Mouse (Mus musculus): Measurements from ENCODE around the gene Nln.
A peak's percentile ranks its signal among the peaks of the same experiment; 100 is the strongest.

Gene Nln

DNA sequence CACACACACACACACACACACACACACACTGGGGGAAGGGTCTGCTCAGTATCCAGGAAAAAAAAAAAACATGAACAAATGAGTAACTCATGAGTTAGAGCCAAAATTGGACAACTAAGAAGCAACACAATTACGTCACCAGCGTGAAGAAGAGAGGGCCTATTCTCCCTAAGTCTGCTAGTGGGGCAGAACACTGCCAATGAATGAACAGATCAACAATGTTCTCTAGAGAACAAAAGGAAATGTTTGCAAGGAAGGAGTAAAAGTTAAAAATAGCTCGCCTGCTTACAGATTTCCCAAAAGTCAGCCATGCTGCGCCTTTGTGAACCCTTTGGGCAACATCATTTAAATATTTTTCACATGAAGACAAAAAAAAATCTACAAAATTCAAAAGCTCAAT, 69.6 kb downstream of the Nln start:
- peak; percentile 16 for DNase-seq

DNA sequence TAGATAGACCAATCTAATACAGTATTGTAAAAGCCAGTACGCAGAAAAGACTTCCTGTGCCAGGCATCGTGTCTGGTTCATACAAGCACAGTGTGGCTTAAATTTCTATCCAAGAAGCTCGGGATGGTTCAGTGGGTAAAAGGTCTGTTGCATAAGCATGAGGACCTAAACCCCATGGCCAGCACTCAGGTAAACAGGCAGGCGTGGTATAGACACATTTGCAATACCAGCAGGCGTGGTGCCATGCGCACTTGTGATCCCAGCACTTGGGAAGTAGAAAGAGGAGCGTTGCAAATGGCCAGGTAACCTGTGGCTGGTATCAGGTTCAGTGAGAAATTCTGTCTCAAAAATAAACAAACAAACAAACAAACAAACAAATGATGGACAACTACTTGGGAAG, 70.5 kb downstream of the Nln start:
- no peak for DNase-seq

DNA sequence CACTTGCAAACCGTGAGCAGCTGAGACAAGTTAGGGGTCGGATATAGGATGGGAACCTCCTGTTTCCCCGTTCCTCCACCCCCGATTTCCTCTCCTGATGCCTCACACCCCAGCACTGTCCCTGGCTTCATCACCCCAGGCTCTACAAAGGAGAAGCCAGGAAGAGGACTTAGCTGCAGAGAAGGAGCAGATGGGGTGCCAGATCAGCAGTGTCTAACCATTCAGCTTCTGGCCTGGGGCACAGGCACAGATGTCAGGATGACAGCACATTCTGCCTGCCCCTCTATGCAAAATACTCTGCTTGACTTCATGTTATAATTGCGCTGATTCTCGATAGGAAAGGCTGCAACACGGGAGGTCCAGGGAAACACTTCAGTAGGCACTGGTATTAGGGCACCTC, 71.1 kb downstream of the Nln start:
- peak; percentile 36 for DNase-seq

DNA sequence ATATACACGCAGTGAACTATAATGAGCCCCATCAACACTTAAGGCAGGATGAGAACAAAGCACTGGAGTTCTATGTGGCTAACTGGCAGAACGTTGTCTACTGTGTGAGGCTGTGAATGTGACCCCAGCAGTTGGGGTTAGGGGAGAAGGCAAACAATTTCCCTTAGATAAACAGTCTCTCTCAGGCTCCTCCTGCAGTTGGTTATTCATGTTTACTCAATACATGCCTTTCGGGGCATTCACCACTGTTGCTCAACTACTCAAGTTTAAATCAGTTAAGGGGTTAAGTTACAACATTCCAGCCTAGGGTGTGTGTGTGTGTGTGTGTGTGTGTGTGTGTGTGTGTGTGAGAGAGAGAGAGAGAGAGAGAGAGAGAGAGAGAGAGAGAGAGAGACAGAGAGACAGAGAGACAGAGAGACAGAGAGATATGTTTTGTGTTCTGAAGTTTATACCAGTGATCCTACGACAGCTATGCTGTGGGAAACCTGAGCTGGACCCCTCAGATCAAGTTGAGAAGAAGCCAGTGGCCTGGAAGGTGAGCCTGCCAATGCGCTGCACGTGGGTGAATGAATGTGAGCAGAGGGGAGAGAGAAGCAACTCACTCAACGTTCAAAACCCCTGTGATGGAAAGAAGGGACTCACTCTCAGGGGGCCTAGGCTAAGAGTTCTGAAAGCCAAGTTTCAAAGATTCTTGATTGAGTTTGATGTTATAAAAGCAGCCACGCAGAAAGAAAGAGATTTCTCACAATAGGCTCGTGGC, 71.7 kb downstream of the Nln start:
- no peak for DNase-seq

DNA sequence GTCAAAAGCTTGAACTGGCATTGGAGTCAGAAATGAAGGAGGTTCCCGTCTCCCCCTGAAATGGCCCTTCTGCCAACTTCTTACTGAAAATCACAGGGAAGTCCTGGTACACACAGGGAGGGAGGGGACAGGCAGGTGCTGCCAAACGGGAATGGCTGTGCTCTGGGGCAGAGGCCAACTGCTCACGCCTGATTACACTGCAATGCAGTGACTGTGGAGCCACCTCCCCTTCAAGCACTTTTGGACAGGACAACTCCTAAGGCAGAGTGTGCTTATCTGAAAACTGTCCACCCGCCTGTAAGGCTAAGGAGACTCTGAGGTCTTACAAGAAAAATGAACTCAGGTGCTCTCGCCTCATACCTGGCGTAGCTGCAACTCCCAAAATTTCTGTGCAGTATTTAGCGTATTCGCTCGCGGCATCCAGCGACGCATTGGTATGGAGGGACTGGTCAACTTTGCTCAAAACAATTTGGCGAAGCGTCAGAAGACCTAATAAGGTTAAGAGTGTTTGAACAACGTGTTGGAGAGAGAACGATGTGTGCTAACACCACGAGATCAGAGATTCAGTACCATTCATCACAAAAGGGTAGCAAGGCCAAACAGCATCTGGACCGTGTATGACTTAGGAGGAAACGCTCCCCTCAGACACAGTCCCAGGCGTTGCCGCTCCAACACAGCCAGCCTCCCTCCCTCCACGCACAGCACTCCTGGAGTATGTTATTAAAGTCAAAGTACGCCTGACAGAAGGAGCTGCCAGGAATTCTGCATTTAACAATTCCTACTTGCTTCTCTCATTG, 72.7 kb downstream of the Nln start:
- peak; percentile 42 for DNase-seq

DNA sequence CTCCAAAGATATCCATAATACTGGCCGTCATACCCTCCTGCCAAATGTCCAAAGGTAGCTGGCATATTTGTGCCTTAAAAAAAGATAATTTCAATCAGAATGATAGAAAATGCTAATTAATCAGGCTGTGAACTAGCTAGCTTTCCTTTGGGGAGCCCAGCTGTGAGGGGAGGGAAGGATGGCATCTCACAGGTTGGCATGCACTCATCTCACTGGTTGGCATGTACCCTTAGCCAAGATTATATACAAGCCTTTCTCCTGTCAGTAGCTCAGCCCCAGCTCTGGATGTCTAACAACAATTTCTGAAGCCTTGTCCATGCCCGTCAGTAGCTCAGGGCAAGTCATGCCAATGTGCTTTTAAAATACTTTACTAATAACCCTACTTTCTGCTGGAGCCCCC, 73.8 kb downstream of the Nln start:
- no peak for DNase-seq

DNA sequence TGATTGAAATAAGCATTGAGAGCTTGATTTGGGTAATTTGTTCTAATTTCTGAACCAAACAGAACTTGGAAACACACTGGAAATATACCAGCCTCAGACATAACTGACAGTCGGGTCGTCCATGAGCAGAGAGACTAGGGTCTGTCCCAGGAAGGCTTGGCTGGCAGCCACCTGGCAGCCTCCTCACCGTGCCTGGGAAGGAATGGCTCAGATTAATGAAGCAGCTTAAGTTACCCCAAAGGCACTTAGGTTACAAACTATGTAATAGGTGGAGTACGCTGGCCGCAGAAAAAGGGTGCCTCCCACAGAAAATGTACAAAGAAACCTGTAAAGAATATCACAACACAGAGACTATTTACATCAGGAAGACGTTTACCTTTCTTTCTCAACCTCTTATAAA, 74.6 kb downstream of the Nln start:
- DNase-seq: no peak

DNA sequence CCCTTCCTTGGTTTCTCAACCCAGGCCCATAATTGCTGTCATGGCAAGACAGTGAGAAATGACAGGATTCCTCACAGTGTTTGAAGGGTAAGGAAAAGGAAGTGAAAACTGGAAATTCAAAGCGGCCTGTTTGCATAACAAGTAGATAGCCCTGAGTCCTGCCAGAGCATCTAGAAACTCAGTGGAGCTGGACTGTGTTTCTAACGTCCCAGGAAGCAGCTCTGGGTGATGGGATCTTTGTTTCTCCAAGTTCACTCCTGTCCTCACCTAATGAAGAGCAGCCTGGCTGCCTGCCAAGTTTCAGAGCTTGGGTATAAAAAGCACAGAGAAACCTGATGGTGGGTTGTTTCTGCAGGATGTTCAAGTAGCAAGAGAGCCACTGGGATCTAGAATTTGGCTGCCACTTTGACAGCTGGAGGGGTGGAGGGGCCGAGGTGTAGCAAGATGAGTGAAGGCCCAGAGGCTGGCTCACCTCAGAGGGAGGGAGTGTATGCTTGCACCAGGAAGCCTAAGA, 76.7 kb downstream of the Nln start:
- no peak for DNase-seq

DNA sequence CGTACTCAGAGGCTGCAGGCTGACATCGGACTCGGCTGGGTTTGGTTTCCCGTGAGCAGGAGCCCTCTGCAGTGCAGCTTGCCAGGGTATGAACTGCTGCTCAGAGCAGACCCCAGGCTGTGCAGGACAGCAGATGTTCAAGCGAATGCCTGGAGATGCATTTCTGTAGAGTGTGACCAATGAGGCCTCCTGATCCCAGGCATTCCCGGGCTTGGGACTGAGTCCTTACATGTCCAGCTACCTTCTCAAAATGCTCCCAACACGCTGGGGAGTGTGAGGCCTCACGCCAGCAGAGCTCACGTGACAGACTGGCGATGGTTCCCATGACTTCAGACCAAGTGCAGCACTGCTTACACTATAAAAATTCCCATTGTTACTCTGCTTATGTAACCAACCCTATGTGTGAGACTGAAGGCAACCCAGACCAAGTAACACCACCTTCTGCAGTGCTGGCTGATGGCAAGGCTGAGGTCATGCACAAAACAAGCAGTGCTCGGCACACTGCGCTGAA, 77.5 kb downstream of the Nln start:
- DNase-seq: peak; percentile 22

DNA sequence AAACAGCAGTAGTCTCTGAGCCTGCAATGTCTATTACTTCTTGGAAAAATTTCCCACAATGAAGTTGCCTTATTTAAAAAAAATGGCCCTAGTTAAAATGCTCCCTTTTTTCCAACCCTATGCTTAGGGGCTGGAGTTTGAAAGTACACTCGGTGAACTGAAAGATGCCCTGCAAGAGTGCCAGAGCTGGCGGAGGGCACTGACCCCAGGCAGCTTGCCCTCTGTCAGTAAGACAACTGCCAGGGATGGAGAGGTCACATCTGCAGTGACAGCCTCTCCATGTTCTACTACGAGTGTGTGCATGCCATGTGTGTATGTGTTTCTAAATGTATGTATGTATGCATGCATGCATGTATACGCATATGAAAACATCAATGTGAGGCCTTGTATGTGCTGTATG, 78.5 kb downstream of the Nln start:
- no peak for DNase-seq

DNA sequence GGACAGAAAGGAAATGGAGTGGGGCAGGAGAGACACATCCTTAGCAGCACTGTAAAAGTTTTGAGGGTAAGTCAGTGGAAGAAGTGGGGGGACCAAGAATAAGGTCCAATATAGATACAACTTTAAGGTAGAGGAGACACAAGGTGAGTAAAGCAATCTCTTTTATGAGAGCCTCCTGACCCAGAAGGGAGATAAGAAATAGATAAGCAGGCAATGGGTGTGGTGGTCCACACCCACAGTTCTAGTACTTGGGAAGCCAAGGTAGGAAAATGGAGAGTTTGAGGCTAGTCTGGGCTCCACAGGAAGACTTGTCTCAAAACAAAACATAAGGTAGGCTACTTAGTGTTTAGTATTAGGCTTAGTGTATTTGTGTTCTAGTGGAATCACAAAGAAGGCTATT, 79.9 kb downstream of the Nln start:
- DNase-seq: no peak

DNA sequence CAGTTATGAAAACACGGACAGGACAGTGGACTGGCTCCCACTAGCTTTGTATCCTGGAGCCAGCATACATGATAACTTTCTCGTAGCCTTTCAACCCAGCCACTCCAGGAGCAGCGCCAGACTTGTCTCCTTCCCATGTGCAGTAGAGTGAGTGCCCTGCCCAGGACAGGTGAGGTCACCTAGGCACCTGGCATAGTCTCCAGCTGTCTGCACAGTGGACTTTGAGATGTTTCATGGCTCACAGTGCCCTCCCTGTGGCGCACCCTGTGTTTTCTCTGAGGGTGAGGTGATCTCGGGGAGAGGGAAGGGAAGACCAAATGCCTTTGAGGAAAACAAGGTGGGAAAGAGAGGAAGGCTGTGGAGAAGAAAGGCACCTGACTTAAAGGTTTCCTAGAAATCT, 80.3 kb downstream of the Nln start:
- no peak for DNase-seq

DNA sequence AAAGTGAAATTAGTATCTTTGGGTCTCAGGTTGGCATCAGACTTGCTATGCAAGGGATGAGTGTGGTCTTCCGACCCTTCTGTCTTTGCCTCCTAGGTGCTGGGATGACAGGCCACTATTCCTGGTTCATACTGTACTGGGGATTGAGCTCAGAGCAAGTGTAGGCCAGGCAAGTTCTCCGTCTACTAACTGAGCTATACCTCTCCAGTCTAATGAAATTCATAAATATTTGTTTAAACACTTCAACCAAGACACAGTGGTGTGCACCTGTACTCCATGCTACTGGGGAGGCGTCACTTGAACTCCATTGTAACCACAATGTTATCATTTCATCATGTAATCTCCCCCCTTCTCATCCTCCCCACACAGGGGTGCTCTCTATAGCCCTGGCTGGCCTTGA, 82.9 kb downstream of the Nln start:
- DNase-seq: no peak

DNA sequence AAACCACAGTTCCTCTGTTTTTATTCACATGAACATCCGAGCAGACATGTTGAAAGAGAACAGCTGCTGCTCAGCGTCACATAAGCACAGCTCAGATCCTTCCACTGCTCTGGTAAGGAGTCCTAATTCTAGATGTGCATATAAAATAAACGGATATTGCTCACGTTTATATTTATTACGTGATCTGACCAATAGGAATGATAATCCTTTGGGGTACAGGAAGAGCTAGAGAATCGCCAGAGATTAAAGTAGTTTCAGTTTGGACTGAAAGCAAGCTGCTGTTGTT, 83.8 kb downstream of the Nln start:
- DNase-seq: no peak

DNA sequence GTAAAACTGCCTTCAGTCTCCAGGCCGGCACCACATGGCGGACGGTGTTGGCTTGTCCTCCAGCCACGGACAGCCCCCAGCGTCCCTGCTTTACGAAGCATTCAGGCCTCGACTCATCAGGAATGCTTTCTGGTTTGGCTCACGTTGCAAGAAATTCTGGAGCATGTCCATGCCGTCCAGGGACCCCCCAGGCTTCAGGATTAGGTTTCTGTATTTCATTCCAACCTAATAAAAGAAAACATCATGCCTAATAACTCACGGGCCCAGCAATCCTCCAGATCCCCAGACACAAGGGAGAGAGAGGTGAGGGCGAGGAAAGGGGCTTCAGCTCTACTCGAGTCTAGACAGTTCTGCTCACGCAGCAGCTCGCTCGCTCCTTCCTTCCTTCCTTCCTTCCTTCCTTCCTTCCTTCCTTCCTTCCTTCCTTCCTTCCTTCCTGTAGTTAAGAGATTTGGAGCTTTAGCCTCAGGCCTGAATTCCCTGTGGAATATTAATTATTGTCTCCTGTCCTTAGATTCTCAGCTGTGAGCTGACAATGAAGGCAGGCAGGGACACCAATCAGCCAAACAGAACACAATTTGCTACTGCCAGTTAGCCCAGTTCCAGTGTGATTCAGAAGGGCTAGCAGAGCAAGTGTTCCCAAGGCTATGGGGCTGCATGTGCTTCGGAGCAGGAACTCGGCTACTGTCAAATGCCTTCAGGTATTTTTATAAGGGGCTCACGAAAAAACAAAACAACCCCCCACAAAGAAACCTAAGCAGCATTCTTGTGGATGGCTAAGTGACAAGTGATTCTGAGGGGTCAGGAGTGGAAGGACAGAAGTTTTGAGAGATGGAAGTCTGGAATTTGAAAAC, 84.3 kb downstream of the Nln start:
- DNase-seq: no peak

DNA sequence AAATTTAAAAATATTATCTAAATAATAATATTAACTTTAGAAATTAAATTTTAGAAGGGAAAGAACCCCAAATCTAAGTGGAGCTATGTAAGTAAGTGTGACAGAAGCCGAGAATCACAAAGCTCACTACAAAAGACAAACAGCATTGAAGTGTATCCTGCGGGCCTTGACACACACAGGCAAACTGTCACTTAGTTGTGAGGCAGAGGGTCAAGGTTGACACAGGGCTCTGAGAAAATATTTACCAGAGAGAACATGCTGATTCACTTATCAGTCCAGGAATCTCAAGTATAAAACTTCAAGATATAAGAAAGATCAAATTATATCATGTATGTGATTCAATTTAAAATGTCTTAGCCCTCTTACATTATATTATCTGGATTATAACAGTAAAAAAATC, 85.1 kb downstream of the Nln start:
- no peak for DNase-seq

DNA sequence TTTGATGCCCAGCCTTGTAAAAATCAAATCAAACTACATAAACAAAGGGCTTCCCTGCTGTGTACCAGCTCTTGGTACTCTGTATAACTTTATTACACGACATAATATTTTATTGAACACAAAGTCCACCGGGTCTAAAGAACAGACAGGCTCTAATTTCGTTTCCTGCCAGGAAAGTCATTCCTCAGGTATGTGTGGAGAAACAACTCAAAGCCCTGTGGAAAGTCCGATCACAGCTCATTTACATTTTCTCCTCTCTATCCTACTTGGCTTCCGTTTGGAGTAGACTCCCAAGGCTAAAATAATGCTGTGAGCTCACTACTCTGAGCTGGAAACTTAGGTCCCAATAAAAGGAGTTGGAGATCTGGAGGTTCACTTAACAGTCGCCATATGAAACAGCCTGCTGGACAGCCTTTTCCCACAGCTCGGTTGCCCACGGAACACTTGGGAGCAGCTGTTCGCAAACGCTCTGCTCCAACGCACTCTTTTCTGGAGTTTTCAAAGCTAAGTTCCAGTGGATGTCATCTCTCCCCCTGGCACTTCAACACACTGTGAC, 86.0 kb downstream of the Nln start:
- DNase-seq: no peak

DNA sequence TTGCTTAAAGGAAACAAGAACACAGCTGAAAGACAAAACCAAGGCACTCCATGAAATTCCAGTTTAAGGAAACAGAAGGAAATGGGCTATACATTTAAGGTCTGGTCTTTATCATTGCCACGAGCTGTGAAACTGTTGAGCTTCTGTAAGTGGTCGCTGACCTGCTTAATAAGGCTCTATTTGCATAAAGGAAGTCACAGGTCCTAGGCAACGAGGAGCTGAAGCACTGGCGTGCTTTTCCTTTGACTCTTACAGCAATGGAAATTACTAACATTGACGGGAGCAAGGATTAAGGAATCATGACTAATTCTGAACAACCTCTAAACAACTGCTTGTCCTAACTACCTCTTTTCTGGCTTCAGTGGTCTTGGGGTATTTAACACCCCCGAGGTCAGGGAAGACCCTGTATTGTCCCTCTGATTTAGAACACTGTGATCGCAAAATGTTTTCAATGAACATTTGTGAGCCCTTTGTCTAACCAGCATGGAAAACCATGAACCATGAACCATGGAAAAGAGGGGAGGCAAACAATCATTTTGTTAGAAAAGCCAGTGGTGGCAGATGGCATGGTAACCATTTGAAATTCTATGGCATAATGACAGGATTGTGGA, 90.8 kb downstream of the Nln start:
- DNase-seq: no peak

DNA sequence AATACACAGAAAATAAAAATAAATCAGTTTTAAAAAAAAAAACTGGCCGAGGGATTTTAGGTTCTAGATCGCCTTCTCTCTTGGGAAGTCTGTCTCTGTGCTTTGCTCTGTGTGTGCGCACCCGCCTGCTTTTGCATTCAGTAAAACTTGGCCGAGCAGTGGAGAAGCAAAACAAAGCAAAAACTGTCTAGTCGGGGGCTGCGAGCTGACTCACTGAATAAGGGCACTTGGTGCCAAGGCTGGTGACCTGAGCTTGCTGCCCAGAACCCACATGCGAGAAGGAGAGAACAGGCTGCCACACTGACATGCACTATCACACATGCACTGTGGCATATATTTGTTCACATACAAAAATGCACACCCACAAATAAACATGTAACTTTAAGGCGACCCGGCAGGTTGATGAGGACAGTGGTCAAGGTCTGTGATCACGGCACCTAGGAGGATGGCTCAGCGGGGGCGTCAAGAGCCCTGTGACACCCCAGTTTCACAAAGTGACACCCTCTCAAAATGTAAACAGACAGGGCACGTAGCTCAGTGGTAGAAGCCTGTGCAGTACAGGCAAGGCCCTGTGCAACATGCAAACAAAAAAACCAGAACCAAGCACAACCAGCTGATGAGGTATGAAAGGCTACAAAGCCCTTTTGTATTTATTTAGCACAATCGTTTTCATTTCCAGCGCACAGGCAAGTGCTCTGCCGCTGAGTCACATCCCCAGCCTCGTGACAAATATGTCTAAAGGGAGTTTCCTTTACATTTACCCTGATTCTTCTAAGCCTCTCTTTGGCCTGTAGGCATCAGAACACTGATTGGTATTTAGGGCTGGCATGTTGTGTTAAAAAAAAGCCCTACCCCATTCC, 93.9 kb downstream of the Nln start:
- DNase-seq: no peak

DNA sequence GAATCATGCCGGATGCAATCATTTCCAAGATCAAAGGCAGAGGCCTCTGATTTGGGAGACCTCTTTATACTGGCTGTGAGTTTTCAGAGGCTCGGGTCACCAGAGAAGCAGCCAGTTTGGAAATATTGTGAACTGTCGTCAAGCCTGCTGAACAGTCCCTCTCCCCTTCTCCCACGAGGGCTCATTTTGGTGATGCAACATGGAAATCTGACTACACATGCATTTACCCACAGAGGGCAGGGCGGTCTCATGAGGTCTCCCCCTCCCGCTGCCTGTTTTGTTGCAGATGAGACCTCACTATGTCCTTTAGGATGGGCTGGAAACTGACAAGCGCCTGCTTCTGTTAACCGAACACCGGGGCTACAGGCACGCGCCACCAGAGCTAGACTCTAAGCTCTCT, 95.4 kb downstream of the Nln start:
- no peak for DNase-seq

DNA sequence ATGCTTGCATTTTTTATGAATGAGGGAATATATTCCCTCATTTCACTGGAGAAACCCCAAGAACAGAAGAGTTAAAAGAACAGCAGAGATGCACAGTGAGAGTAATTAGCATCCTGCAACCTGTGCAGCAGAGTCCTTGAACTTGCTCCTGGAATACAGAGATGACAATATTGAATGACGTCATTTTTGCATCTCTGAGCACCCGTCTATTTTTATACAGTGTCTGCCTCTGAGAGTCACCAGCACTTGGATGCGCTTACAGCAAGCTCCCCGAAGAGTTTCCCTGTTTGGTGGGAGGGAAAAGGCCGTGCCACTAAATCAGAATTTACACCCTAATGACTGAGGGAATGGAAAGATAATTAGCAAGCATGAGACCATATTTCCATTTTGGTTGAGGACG, 96.0 kb downstream of the Nln start:
- no peak for DNase-seq

All from cerebellum, adult 9-11 months (tissue).